Mouse (Mus musculus) ES-E14 (cell line): ENCODE data around the gene Herc2. TPM values are rescaled to one million over a fixed set of nuclear protein-coding genes. Genes with fewer than 3 reads are reported as not detected.

Experiments used
- DNase-seq: peaks from one replicate; pipeline ENCODE4 v3.0.0-alpha.2; 2013; ENCODE audit warnings: low read depth, low spot score
- H3K27ac ChIP-seq: 2 replicates; pipeline ENCODE4 v1.5.1; 2012; ENCODE audit warnings: low read depth, mild to moderate bottlenecking, low read length, moderate library complexity, mixed read lengths; ENCODE audit not compliant: poor library complexity, insufficient read depth, severe bottlenecking
- H3K36me3 ChIP-seq: 2 replicates; pipeline ENCODE4 v1.6.1; 2012; ENCODE audit warnings: mild to moderate bottlenecking, low read length, moderate library complexity, mixed read lengths; ENCODE audit not compliant: control insufficient read depth, poor library complexity, insufficient read depth, severe bottlenecking
- H3K4me1 ChIP-seq, 2 experiments: fragments of 150-350 bp in 1 of 2; sonication (generic) in 1 of 2; 2 replicates each; pipeline ENCODE4 v1.6.1; 2012; ENCODE audit warnings: low read length in 2 of 2, mild to moderate bottlenecking in 1 of 2, mixed read lengths in 1 of 2; ENCODE audit not compliant: control insufficient read depth in 2 of 2, insufficient read depth in 2 of 2, poor library complexity in 1 of 2
- H3K4me3 ChIP-seq, 2 experiments: fragments of 150-350 bp in 1 of 2; sonication (generic) in 1 of 2; 2 replicates each; pipeline ENCODE4 v1.5.1; 2012; ENCODE audit warnings: low read length in 2 of 2, low read depth in 1 of 2, mild to moderate bottlenecking in 1 of 2, mixed read lengths in 1 of 2; ENCODE audit not compliant: insufficient read depth in 1 of 2, poor library complexity in 1 of 2, severe bottlenecking in 1 of 2
- H3K9ac ChIP-seq: 2 replicates; pipeline ENCODE4 v1.6.1; 2012; ENCODE audit warnings: low read depth, mild to moderate bottlenecking, low read length, mixed read lengths; ENCODE audit not compliant: poor library complexity, insufficient read depth, severe bottlenecking
- H3K9me3 ChIP-seq: fragments of 150-350 bp; sonication (generic); 2 replicates; pipeline ENCODE4 v1.6.1; 2012; ENCODE audit warnings: low read depth, mild to moderate bottlenecking, low read length; ENCODE audit not compliant: control insufficient read depth, insufficient read depth
- CHD2 ChIP-seq: IDR thresholded peaks from 2 replicates; pipeline ENCODE4 v1.6.1; 2014; ENCODE audit warnings: mild to moderate bottlenecking, low read depth, low read length, inconsistent platforms
- HCFC1 ChIP-seq: IDR thresholded peaks from 2 replicates; pipeline ENCODE4 v1.6.1; 2012; ENCODE audit warnings: low read length, inconsistent platforms, borderline replicate concordance; ENCODE audit not compliant: insufficient read depth
- MAFK ChIP-seq: IDR thresholded peaks from 2 replicates; pipeline ENCODE4 v1.6.1; 2014; ENCODE audit warnings: mild to moderate bottlenecking, low read depth, low read length, inconsistent platforms; ENCODE audit not compliant: insufficient read depth
- ZC3H11A ChIP-seq: IDR thresholded peaks from 2 replicates; pipeline ENCODE4 v1.6.1; 2012; ENCODE audit warnings: low read depth, mild to moderate bottlenecking, inconsistent platforms, low read length, borderline replicate concordance
- ZNF384 ChIP-seq: IDR thresholded peaks from 2 replicates; pipeline ENCODE4 v1.6.1; 2012; ENCODE audit warnings: low read depth, low read length, inconsistent platforms
- in situ Hi-C, 2 experiments: fragments of 600-800 bp; cut with MboI; formaldehyde crosslinking; loops; one replicate each; pipeline ENCODE4 v1.15.1; 2025; ENCODE audit warnings: low sequenced_read_pairs in 2 of 2, inconsistent platforms in 1 of 2; ENCODE audit not compliant: unreplicated experiment in 2 of 2
- total RNA-seq: library from RNA; depleted of rRNA; stranded (reverse); fragments of 300-350 nt; gene quantifications from 2 replicates; pipeline ENCODE4 v1.2.3, GENCODE M21; 2012

Gene Herc2
- total RNA-seq, 1 experiment: 32.7 TPM

DNA sequence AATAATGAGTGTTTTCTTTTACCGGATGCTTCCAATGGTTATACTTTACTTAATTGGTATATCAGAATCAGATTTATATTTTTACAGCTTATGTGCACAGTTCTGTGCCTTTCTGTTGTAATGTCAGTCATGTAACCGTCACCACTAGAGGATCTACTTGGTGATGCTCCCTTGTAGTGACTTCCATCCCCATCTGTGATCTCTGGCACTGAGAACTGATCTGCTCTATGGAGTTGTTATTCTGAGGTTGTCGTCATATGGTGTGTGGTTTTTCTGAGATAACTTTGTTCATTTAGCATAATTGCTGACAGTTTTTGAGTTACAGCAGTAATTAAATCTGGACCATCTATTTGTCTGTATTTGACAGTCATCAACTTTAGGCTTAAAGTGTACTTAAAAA is 5.3 kb downstream of the Herc2 start:
- H3K36me3 ChIP-seq: no peaks in the 10 kb centered on the region; the same call in 1 of the 2 replicates
- no peak overlapping the region for H3K27ac ChIP-seq
- no peak overlapping the region for H3K4me3 ChIP-seq
- peaks cover 1 to 2% of the 10 kb centered on the region in 2 experiments; a peak in 1 of 4 replicates for H3K4me1 ChIP-seq
- DNase-seq: no peak
- no peaks in the 10 kb centered on the region for H3K9me3 ChIP-seq
- TF ChIP-seq CHD2: no peak
- no peak for TF ChIP-seq ZC3H11A
- no peak for TF ChIP-seq MAFK
- TF ChIP-seq ZNF384: no peak
- no peak for TF ChIP-seq HCFC1
- no peak overlapping the region for H3K9ac ChIP-seq
- in situ Hi-C loops: no loop called here

DNA sequence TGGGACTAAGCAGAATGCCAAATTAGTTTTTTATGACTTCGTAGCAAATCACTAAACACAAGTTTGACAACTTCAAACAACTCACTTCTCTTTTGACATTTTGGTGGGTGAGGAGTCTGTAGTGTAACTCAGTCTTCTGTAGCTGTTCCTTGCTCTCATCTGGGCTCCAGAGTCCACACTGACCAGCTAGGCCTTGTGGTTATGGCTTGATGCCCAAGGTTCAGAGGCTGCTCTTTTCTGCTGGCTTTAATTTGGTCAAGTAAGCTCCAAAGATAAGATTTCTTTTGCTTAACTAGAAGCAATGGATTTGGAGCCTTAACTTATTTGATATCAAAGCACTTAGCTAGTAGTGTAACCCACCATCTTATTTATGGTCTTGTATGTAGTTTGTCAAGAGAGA is 14.9 kb downstream of the Herc2 start:
- no peak for DNase-seq
- no peak overlapping the region for H3K27ac ChIP-seq
- no peaks in the 10 kb centered on the region for H3K9me3 ChIP-seq
- H3K4me3 ChIP-seq: no peak overlapping the region
- no peaks in the 10 kb centered on the region for H3K4me1 ChIP-seq
- in situ Hi-C loops: no loop called here
- H3K9ac ChIP-seq: no peak overlapping the region
- no peaks in the 10 kb centered on the region for H3K36me3 ChIP-seq
- no peak for TF ChIP-seq HCFC1
- TF ChIP-seq ZNF384: no peak
- no peak for TF ChIP-seq ZC3H11A
- no peak for TF ChIP-seq CHD2
- TF ChIP-seq MAFK: no peak

DNA sequence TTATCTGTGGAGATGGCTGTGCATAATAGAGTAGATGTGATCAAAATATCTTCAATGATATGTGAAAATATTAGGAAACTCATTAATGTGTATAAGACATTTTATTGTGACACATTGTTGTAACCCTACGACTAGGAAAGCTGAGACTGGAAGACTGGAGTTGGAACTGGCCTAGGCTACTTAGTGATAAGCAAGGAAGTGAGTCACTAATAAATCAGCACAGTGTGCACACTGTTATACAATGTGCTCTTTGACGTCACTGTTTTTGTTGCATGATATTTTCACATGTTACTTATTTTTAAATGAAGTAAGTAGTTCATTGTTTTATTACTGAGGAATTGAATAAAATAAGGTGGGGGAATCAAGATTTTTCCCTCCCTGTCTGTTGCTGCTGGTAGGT is 16.1 kb downstream of the Herc2 start:
- no peak for TF ChIP-seq HCFC1
- TF ChIP-seq CHD2: no peak
- no peak for TF ChIP-seq ZC3H11A
- TF ChIP-seq ZNF384: no peak
- TF ChIP-seq MAFK: no peak
- no peak for DNase-seq

DNA sequence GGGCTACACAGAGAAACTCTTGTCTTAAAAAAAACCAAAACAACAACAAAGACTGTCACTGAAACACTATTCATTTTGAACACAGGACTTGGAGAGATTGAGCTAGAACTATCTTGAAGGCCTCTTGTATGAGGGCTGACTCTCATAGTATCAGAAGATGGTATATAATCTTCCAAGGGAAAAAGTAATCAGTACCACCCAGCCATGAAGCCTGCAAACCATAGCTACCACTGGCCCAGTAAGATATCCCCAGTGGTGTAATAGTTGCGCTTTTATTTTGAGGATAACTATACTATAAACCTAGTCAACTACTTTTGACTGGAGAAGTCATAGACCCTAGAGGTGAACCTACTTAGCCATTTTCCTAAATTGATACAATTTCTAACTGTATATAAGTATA is 16.6 kb downstream of the Herc2 start:
- Histone ChIP-seq H3K27ac (no peak overlapping the region), H3K9ac (no peak overlapping the region), H3K4me1 (no peaks in the 10 kb centered on the region), H3K9me3 (no peaks in the 10 kb centered on the region), H3K4me3 (no peak overlapping the region), H3K36me3 (no peaks in the 10 kb centered on the region)
- in situ Hi-C loops: no loop called here
- TF ChIP-seq CHD2 (no peak), HCFC1 (no peak), ZNF384 (no peak), ZC3H11A (no peak), MAFK (no peak)
- no peak for DNase-seq

More for the DNA sequence above, 16.1 kb downstream of the Herc2 start:
- Histone ChIP-seq H3K36me3 (no peaks in the 10 kb centered on the region), H3K4me3 (no peak overlapping the region), H3K9me3 (no peaks in the 10 kb centered on the region), H3K4me1 (no peaks in the 10 kb centered on the region), H3K27ac (no peak overlapping the region), H3K9ac (no peak overlapping the region)
- in situ Hi-C loops: no loop called here

DNA sequence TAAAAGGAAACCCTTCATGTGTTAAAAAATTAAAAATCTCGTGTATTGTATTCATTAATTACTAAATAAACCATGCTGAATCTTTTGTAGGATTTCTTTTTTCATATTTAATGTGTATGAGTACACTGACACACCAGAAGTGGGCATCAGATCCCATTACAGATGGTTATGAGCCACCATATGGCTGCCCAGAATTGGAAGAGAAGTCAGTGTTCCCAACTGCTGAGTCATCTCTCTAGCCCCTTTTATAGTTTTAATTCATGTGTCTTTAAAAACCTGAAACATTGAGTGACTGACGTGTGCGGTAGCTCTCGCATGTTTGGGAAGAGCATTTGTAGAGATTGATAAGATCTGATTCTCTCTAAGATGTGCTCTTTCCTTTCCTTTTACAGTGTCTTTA is 21.7 kb downstream of the Herc2 start:
- H3K27ac ChIP-seq: no peak overlapping the region
- TF ChIP-seq ZC3H11A (no peak), ZNF384 (no peak), CHD2 (no peak), HCFC1 (no peak), MAFK (no peak)
- H3K9me3 ChIP-seq: no peaks in the 10 kb centered on the region
- no peaks in the 10 kb centered on the region for H3K4me1 ChIP-seq
- no peaks in the 10 kb centered on the region; the same call in 1 of the 2 replicates for H3K36me3 ChIP-seq
- H3K4me3 ChIP-seq: no peak overlapping the region
- no peak overlapping the region for H3K9ac ChIP-seq
- DNase-seq: no peak
- in situ Hi-C loops: no loop called here
